Mouse (Mus musculus) C2C12 (cell line): ENCODE data around the gene Tmem30b. TPM values are rescaled to one million over a fixed set of nuclear protein-coding genes. Genes with fewer than 3 reads are reported as not detected.

Source experiments
- H3K27me3 ChIP-seq: one replicate; pipeline ENCODE4 v1.6.1; 2011; ENCODE audit not compliant: control insufficient read depth, insufficient read depth, insufficient read length
- H3K36me3 ChIP-seq: one replicate; pipeline ENCODE4 v1.6.1; 2011; ENCODE audit not compliant: control insufficient read depth, insufficient read depth
- H3K4me3 ChIP-seq: one replicate; pipeline ENCODE4 v1.5.1; 2011; ENCODE audit warnings: mild to moderate bottlenecking, control low read depth; ENCODE audit not compliant: poor library complexity, insufficient read depth, severe bottlenecking
- H3K79me2 ChIP-seq: one replicate; pipeline ENCODE4 v1.6.1; 2011; ENCODE audit not compliant: control insufficient read depth, insufficient read depth
- H3K79me3 ChIP-seq: one replicate; pipeline ENCODE4 v1.6.1; 2011; ENCODE audit warnings: low read depth, control low read depth
- H3ac ChIP-seq: one replicate; pipeline ENCODE3; 2011; ENCODE audit warnings: low read depth; ENCODE audit not compliant: control insufficient read depth, insufficient read length
- CEBPB ChIP-seq: IDR thresholded peaks from one replicate; pipeline ENCODE4 v1.6.1; 2011; ENCODE audit warnings: low read depth, mild to moderate bottlenecking, control low read depth, moderate library complexity
- CTCF ChIP-seq: IDR thresholded peaks from one replicate; pipeline ENCODE4 v1.5.1; 2011; ENCODE audit not compliant: control insufficient read depth, insufficient read depth, insufficient read length
- FOSL1 ChIP-seq: IDR thresholded peaks from one replicate; pipeline ENCODE4 v1.8.0; 2011; ENCODE audit warnings: mild to moderate bottlenecking, low read length; ENCODE audit not compliant: poor library complexity, insufficient read depth, severe bottlenecking
- MAX ChIP-seq: IDR thresholded peaks from one replicate; pipeline ENCODE4 v1.6.1; 2011; ENCODE audit warnings: mild to moderate bottlenecking, control low read depth
- MYOD1 ChIP-seq: IDR thresholded peaks from one replicate; pipeline ENCODE4 v1.6.1; 2011; ENCODE audit warnings: low read depth; ENCODE audit not compliant: control insufficient read depth, insufficient read length
- MYOG ChIP-seq: IDR thresholded peaks from one replicate; pipeline ENCODE4 v1.6.1; 2011; ENCODE audit not compliant: control insufficient read depth, insufficient read length; ENCODE audit errors: extremely low read depth
- USF1 ChIP-seq: IDR thresholded peaks from one replicate; pipeline ENCODE4 v1.6.1; 2011; ENCODE audit warnings: low read depth, mild to moderate bottlenecking, control low read depth, moderate library complexity
- long read RNA-seq, 2 experiments: library from polyadenylated mRNA; unstranded; transcript quantifications; one replicate each; pipeline ENCODE4 v2.0.0; 2019 to 2020
- polyA plus RNA-seq: library from polyadenylated mRNA; unstranded; fragments of >200 nt; fragmentation: generic; extraction: Trizol; gene quantifications from one replicate; pipeline ENCODE4 v1.2.1, GENCODE M21; 2012; ENCODE audit warnings: missing spikeins

Tmem30b gene
- not detected for polyA plus RNA-seq
- long read RNA-seq, experiment 1 = 0 reads
- long read RNA-seq, experiment 2 = 0 reads

DNA sequence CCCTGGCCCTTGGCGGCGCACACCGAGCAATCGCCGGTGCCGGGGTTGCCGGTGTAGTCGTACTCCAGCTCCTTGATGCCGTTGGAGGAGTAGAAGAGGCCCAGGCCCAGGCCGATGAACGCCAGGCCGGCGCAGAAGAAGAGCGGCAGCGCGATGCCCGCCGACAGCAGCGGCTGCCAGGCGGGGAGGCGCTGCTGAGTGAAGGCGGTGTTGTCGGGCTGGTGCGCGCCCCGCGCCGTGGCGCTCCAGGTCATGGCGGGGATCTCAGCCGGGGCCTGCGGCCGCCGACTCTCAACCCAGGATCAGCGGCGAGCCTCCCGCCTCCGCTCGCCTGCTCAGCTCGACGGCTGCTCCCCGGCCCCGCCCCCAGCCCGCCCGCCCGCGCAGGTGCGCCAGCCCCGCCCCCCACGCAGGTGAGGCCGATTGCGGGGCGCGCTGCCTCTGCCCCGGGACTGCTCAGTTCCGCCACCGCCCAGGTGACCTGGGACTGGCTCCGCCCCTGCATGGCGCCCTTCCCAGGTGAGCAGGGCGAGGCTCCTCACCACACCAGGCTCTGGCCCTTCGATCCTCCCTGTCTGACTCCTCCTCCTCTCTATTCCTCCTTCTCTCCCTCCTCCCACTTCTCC, at the start of gene Tmem30b:
Tmem30b (minus strand) TSS at position 307 of the 626 bp plus-strand sequence.
- H3ac ChIP-seq = no peak within 1 kb of the TSS
- H3K36me3 ChIP-seq = no peaks in the 10 kb centered on the region
- TF ChIP-seq FOSL1 (no peak), MYOG (no peak), USF1 (no peak), CEBPB (no peak), MYOD1 (no peak), CTCF (no peak), MAX (no peak)
- H3K79me3 ChIP-seq = no peaks in the 10 kb centered on the region
- H3K27me3 ChIP-seq = no peaks in the 10 kb centered on the region
- H3K79me2 ChIP-seq = no peaks in the 10 kb centered on the region
- H3K4me3 ChIP-seq = no peak within 1 kb of the TSS

DNA sequence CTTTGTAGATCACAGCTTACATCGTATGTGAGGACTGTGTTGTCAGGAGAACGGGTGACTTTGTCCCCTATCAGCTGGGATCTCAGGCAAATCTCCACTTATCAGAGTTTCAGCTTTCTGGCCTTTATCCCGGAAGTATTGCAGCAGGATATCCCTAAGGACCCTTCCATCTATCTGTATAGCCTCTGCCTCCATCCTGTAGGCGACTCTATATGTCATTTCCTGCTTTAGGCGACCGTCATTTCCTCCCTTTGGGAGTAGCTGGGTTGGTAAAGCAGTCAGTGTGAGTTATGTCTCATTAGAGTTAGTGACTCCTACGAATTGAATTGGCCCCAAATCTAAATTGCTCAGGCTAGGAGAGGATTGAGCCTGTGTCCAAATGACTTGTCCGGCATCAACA, 49.0 kb upstream of the Tmem30b start:
- TF ChIP-seq MYOD1 = no peak
- no peak for TF ChIP-seq CEBPB
- no peak for TF ChIP-seq USF1
- no peak for TF ChIP-seq CTCF
- no peak for TF ChIP-seq FOSL1
- TF ChIP-seq MAX = no peak
- TF ChIP-seq MYOG = no peak
- Histone ChIP-seq H3ac (no peak overlapping the region), H3K27me3 (peaks cover 52% of the 10 kb centered on the region), H3K79me3 (no peaks in the 10 kb centered on the region), H3K4me3 (no peak overlapping the region), H3K79me2 (no peaks in the 10 kb centered on the region), H3K36me3 (no peaks in the 10 kb centered on the region)

DNA sequence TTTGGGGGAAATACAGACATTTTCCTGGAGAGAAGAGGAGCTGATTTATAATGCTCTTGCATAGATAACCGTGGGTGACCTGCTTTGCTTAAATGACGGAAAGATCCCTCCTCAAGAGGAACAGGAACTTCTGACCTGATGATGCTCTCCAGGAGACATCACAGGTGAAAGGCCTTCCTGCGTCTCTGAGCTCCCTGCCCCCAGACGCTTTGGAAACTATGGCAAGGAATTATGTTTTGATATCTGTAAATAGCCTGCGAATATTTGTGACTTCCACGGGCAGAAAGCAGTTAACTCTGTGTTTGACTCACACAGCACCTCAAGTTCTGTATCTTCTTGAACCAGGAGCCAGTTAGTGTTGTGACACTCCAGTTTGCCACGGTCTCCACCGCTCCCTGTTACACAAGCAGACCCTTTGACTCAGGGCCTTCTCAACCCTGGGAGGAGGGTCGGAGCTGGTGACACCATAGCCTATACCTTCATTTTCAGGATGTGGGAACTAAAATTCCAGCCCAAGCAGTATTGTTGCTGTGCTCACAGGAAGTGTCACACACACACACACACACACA, 48.1 kb upstream of the Tmem30b start:
- no peaks in the 10 kb centered on the region for H3K79me2 ChIP-seq
- H3K4me3 ChIP-seq = no peak overlapping the region
- H3K79me3 ChIP-seq = no peaks in the 10 kb centered on the region
- no peak for TF ChIP-seq MYOD1
- peaks cover 51% of the 10 kb centered on the region for H3K27me3 ChIP-seq
- H3K36me3 ChIP-seq = no peaks in the 10 kb centered on the region
- H3ac ChIP-seq = no peak overlapping the region

DNA sequence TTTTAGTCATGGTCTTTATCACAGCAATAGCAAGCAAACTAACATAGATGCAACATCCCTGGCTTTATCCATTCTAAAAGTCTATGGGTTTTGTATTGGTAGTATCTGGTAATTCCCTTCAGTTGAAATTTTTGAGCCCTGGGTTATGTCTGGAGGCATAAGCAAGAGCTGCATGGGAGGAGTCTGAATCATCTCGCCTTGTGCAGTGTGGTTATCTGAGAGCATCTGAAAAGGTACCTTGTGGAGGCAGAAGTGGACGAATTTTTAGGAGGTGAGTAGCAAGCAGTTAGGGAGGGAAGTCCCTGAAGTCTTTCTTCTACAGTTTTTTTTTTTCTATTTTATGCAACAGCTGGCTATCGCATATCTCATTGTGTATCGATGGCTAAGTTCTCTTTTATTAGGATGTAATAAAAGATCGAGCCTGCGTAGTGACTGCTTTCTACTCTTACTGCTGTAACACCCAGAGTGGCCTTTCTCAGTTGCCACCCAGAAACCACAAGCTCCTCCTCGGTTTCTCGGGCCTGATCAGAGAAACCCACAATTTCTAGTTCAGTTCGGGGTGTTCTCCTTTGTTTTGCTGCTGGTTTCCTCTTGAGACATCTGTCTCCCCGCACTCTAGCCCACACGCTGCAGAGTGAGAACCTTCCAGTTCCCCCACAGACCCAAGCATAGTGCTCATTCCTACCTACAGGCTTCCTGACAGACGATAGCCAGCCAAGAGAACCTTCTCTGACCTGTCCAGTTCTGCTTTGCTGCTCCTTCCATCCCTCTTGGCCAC, 47.0 kb upstream of the Tmem30b start:
- TF ChIP-seq USF1 (no peak), FOSL1 (no peak), MAX (no peak), CEBPB (no peak), CTCF (no peak), MYOD1 (no peak), MYOG (no peak)
- Histone ChIP-seq H3K36me3 (no peaks in the 10 kb centered on the region), H3K79me3 (no peaks in the 10 kb centered on the region), H3K4me3 (no peak overlapping the region), H3K27me3 (peaks cover 45% of the 10 kb centered on the region), H3ac (no peak overlapping the region), H3K79me2 (no peaks in the 10 kb centered on the region)

DNA sequence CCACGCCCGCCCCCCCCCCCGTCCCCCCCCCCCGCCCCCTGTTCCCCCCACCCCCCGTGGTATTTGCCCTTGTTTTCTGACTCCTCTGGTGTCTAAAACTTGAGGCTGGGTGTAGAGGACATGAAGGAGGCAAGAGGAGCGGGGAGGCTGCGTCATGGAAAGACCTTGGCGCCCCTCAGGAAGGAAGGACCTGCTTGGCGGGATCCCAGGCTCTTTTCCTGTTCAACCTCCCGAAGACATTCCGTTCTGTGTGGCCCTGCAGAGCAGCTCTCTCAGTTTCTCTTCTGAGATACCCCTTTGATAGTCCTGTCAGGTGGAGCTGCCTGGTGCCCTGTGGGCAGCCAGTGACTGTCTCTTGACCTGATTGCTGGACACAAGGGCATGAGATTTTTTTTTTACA, 45.4 kb upstream of the Tmem30b start:
- H3K27me3 ChIP-seq = peaks cover 43% of the 10 kb centered on the region
- H3K79me2 ChIP-seq = no peaks in the 10 kb centered on the region
- H3K79me3 ChIP-seq = no peaks in the 10 kb centered on the region
- H3K36me3 ChIP-seq = no peaks in the 10 kb centered on the region
- H3ac ChIP-seq = no peak overlapping the region
- TF ChIP-seq CTCF = no peak
- TF ChIP-seq MYOD1 = no peak
- H3K4me3 ChIP-seq = no peak overlapping the region

DNA sequence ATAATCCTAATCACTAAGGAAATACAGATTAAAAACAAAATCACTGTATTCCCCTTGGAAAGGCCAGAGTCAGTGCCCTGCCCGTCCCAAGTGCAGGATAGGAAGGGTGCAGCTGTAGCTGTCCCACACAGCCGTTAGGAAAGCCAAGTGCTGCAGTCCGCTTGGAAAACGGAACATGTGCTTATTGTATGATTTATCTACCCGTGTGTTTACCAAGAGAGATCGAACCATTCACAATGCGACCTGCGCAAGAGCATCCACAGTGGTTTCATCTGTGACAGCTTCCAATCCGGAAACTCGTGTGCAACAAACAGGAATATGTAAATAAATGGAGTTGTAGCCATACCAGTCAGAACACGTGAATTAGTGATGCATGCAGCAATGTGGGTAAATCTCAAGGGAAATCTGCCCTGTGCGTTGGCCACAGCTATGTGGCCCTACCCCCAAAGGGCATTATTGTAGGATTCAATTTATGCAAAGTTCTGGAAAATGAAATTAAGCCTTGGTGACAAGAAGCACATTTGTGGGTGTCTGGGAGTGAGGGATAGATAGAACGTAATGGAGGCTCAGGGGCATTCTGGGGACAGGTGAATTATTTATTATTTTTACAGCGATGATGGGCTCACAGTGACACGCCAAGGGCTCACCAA, 44.6 kb upstream of the Tmem30b start:
- TF ChIP-seq USF1 (no peak), MYOD1 (no peak), CEBPB (no peak), FOSL1 (no peak), MAX (no peak), CTCF (no peak), MYOG (no peak)
- Histone ChIP-seq H3K79me2 (no peaks in the 10 kb centered on the region), H3K79me3 (no peaks in the 10 kb centered on the region), H3K36me3 (no peaks in the 10 kb centered on the region), H3K27me3 (peaks cover 39% of the 10 kb centered on the region), H3ac (no peak overlapping the region), H3K4me3 (no peak overlapping the region)
